Mouse (Mus musculus): ENCODE results near the gene Prkag1. TPM values are rescaled to one million over a fixed set of nuclear protein-coding genes. Genes with fewer than 3 reads are reported as not detected.

Prkag1 gene
- polyA plus RNA-seq, 1 experiment from 2014 or later, result 79.5 TPM

GRCm38 (mm10) chr15:98843595-98844223, 12.4 kb upstream of the Prkag1 start:
- WGBS, result 92% methylated on average over 11 of the region's 11 CpGs
- Histone ChIP-seq H3K27ac (ENCODE audit: low read length) (no peak overlapping the region), H3K4me1 (replicated peaks; ENCODE audit: control insufficient read depth, insufficient read depth, low read length) (no peaks in the 10 kb centered on the region), H3K4me3 (replicated peaks; ENCODE audit: low read length) (no peak overlapping the region), H3K4me2 (ENCODE audit: low read length) (no peak overlapping the region), H3K27me3 (replicated peaks; ENCODE audit: control insufficient read depth, insufficient read depth, low read length) (no peaks in the 10 kb centered on the region), H3K36me3 (ENCODE audit: control insufficient read depth, insufficient read depth) (peaks cover 70% of the 10 kb centered on the region), H3K9ac (replicated peaks; ENCODE audit: low read depth, low read length) (no peak overlapping the region), H3K9me3 (ENCODE audit: control insufficient read depth, low read length) (no peaks in the 10 kb centered on the region)
- ATAC-seq, result no peak

GRCm38 (mm10) chr15:98839671-98840585, 8.6 kb upstream of the Prkag1 start:
- no peak overlapping the region for H3K4me3 ChIP-seq (replicated peaks; ENCODE audit: low read length)
- no peaks in the 10 kb centered on the region for H3K9me3 ChIP-seq (ENCODE audit: control insufficient read depth, low read length)
- peaks cover 69% of the 10 kb centered on the region for H3K36me3 ChIP-seq (ENCODE audit: control insufficient read depth, insufficient read depth)
- H3K9ac ChIP-seq (replicated peaks; ENCODE audit: low read depth, low read length), result no peak overlapping the region
- no peak overlapping the region for H3K4me2 ChIP-seq (ENCODE audit: low read length)
- no peaks in the 10 kb centered on the region for H3K27me3 ChIP-seq (replicated peaks; ENCODE audit: control insufficient read depth, insufficient read depth, low read length)
- 95% methylated on average over 30 of the region's 30 CpGs for WGBS
- H3K4me1 ChIP-seq (replicated peaks; ENCODE audit: control insufficient read depth, insufficient read depth, low read length), result no peaks in the 10 kb centered on the region
- ATAC-seq, result no peak
- no peak overlapping the region for H3K27ac ChIP-seq (ENCODE audit: low read length)

- Histone ChIP-seq H3K27ac (ENCODE audit: low read length) (no peak overlapping the region), H3K9ac (replicated peaks; ENCODE audit: low read depth, low read length) (no peak overlapping the region), H3K4me3 (replicated peaks; ENCODE audit: low read length) (no peak overlapping the region), H3K4me1 (replicated peaks; ENCODE audit: control insufficient read depth, insufficient read depth, low read length) (no peaks in the 10 kb centered on the region), H3K27me3 (replicated peaks; ENCODE audit: control insufficient read depth, insufficient read depth, low read length) (no peaks in the 10 kb centered on the region), H3K36me3 (ENCODE audit: control insufficient read depth, insufficient read depth) (peaks cover 74% of the 10 kb centered on the region), H3K4me2 (ENCODE audit: low read length) (no peak overlapping the region), H3K9me3 (ENCODE audit: control insufficient read depth, low read length) (no peaks in the 10 kb centered on the region)
- WGBS, result 95% methylated on average over 14 of the region's 14 CpGs
- no peak for ATAC-seq
These were observed 7.8 kb upstream of the Prkag1 start for GRCm38 (mm10) chr15:98839161-98839560.

GRCm38 (mm10) chr15:98837743-98838103, 6.4 kb upstream of the Prkag1 start:
- Histone ChIP-seq H3K9ac (replicated peaks; ENCODE audit: low read depth, low read length) (no peak overlapping the region), H3K4me2 (ENCODE audit: low read length) (no peak overlapping the region), H3K36me3 (ENCODE audit: control insufficient read depth, insufficient read depth) (peaks cover 70% of the 10 kb centered on the region), H3K4me3 (replicated peaks; ENCODE audit: low read length) (no peak overlapping the region), H3K4me1 (replicated peaks; ENCODE audit: control insufficient read depth, insufficient read depth, low read length) (no peaks in the 10 kb centered on the region), H3K27me3 (replicated peaks; ENCODE audit: control insufficient read depth, insufficient read depth, low read length) (no peaks in the 10 kb centered on the region), H3K9me3 (ENCODE audit: control insufficient read depth, low read length) (no peaks in the 10 kb centered on the region), H3K27ac (ENCODE audit: low read length) (no peak overlapping the region)
- ATAC-seq, result no peak
- WGBS, result 75% methylated on average over 4 of the region's 4 CpGs

DNA sequence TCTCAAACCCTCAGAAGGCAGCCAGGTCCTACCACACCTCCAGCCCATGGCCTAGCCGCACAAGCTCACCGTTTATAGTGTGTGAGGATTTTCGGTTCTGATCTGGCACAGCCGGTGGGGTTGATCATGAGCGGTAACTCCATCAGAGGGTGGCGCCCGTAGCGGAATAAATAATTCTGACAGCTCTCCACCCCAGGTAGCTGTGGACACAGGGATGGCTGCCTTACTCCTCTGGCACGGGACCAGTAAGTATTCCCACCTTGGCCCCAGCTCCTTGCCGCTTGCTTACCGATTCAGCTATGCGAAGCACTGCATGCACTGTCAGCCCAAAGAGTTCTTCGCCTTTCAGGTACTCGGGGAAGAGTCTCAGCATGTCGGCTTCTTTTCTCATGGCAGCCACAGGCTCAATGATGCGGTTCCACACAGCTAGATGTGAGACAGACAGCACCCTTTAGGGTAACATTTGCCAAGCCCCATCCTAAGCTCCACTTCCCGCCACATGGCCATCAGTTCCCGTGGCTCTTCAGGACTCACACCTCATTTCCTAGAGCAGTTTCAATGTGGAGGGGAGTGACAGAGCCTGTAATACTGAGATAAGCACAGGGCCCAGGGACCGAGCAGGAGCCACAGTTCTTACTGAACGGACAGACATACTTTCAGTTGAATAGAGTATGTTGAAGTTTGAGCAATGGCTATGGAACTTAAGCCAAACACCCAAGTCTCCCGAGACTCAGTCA, 5.9 kb upstream of the Prkag1 start:
- H3K9ac ChIP-seq (replicated peaks; ENCODE audit: low read depth, low read length), result no peak overlapping the region
- no peak for ATAC-seq
- peaks cover under 1% of the 10 kb centered on the region; the same call in 1 of the 2 replicates for H3K4me1 ChIP-seq (replicated peaks; ENCODE audit: control insufficient read depth, insufficient read depth, low read length)
- 94% methylated on average over 21 of the region's 21 CpGs for WGBS
- no peak overlapping the region for H3K27ac ChIP-seq (ENCODE audit: low read length)
- H3K4me3 ChIP-seq (replicated peaks; ENCODE audit: low read length), result no peak overlapping the region
- H3K4me2 ChIP-seq (ENCODE audit: low read length), result no peak overlapping the region
- H3K36me3 ChIP-seq (ENCODE audit: control insufficient read depth, insufficient read depth), result peaks cover 66% of the 10 kb centered on the region
- no peaks in the 10 kb centered on the region for H3K27me3 ChIP-seq (replicated peaks; ENCODE audit: control insufficient read depth, insufficient read depth, low read length)
- no peaks in the 10 kb centered on the region for H3K9me3 ChIP-seq (ENCODE audit: control insufficient read depth, low read length)

GRCm38 (mm10) chr15:98835291-98835690, 4.0 kb upstream of the Prkag1 start:
- Histone ChIP-seq H3K9ac (replicated peaks; ENCODE audit: low read depth, low read length) (no peak overlapping the region), H3K4me1 (replicated peaks; ENCODE audit: control insufficient read depth, insufficient read depth, low read length) (peaks cover 9% of the 10 kb centered on the region), H3K36me3 (ENCODE audit: control insufficient read depth, insufficient read depth) (peaks cover 53% of the 10 kb centered on the region), H3K27ac (ENCODE audit: low read length) (no peak overlapping the region), H3K9me3 (ENCODE audit: control insufficient read depth, low read length) (no peaks in the 10 kb centered on the region), H3K4me2 (ENCODE audit: low read length) (no peak overlapping the region), H3K4me3 (replicated peaks; ENCODE audit: low read length) (no peak overlapping the region), H3K27me3 (replicated peaks; ENCODE audit: control insufficient read depth, insufficient read depth, low read length) (no peaks in the 10 kb centered on the region)
- ATAC-seq, result no peak
- 95% methylated on average over 14 of the region's 14 CpGs for WGBS

DNA sequence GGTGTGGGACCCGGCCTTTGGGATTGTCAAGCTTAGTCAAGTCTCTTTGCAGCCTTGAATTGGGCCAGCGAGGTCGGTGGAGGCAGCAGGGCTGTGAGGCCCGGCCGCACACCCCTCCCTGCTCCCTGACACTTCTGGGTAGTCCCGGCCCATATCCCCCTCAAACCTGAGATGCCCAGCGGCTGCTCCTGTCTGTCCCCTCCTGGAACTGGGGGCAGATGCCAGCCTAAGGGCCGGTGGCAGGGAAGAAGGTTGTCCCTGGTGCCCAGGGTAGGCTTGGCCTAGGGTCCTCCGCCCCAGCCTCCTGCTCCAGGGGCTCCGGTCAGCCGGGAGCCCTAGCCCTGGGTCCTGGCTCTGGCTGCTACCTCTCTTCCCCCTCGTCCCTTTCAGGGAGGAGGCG, 2.7 kb upstream of the Prkag1 start:
- no peaks in the 10 kb centered on the region for H3K27me3 ChIP-seq (replicated peaks; ENCODE audit: control insufficient read depth, insufficient read depth, low read length)
- peaks cover 17% of the 10 kb centered on the region for H3K4me1 ChIP-seq (replicated peaks; ENCODE audit: control insufficient read depth, insufficient read depth, low read length)
- peaks cover 43% of the 10 kb centered on the region for H3K36me3 ChIP-seq (ENCODE audit: control insufficient read depth, insufficient read depth)
- H3K4me3 ChIP-seq (replicated peaks; ENCODE audit: low read length), result no peak overlapping the region
- no peaks in the 10 kb centered on the region for H3K9me3 ChIP-seq (ENCODE audit: control insufficient read depth, low read length)
- no peak for ATAC-seq
- H3K9ac ChIP-seq (replicated peaks; ENCODE audit: low read depth, low read length), result no peak overlapping the region
- WGBS, result 91% methylated on average over 13 of the region's 13 CpGs
- no peak overlapping the region for H3K27ac ChIP-seq (ENCODE audit: low read length)
- no peak overlapping the region for H3K4me2 ChIP-seq (ENCODE audit: low read length)

GRCm38 (mm10) chr15:98833281-98833680, 2.0 kb upstream of the Prkag1 start:
- Histone ChIP-seq H3K9me3 (ENCODE audit: control insufficient read depth, low read length) (no peaks in the 10 kb centered on the region), H3K36me3 (ENCODE audit: control insufficient read depth, insufficient read depth) (peaks cover 40% of the 10 kb centered on the region), H3K4me1 (replicated peaks; ENCODE audit: control insufficient read depth, insufficient read depth, low read length) (peaks cover 17% of the 10 kb centered on the region), H3K4me3 (replicated peaks; ENCODE audit: low read length) (no peak overlapping the region), H3K27ac (ENCODE audit: low read length) (no peak overlapping the region), H3K4me2 (ENCODE audit: low read length) (no peak overlapping the region), H3K27me3 (replicated peaks; ENCODE audit: control insufficient read depth, insufficient read depth, low read length) (no peaks in the 10 kb centered on the region), H3K9ac (replicated peaks; ENCODE audit: low read depth, low read length) (no peak overlapping the region)
- WGBS, result 91% methylated on average over 11 of the region's 11 CpGs
- no peak for ATAC-seq
